Mouse (Mus musculus) C2C12 (cell line): ENCODE measurements around the gene Tldc1. TPM values are rescaled to one million over a fixed set of nuclear protein-coding genes. Genes with fewer than 3 reads are reported as not detected.

Experiments
- H3K27me3 ChIP-seq: one replicate; pipeline ENCODE4 v1.6.1; 2011; ENCODE audit not compliant: control insufficient read depth, insufficient read depth, insufficient read length
- H3K36me3 ChIP-seq: one replicate; pipeline ENCODE4 v1.6.1; 2011; ENCODE audit not compliant: control insufficient read depth, insufficient read depth
- H3K4me3 ChIP-seq: one replicate; pipeline ENCODE4 v1.5.1; 2011; ENCODE audit warnings: mild to moderate bottlenecking, control low read depth; ENCODE audit not compliant: poor library complexity, insufficient read depth, severe bottlenecking
- H3K79me2 ChIP-seq: one replicate; pipeline ENCODE4 v1.6.1; 2011; ENCODE audit not compliant: control insufficient read depth, insufficient read depth
- H3K79me3 ChIP-seq: one replicate; pipeline ENCODE4 v1.6.1; 2011; ENCODE audit warnings: low read depth, control low read depth
- H3ac ChIP-seq: one replicate; pipeline ENCODE3; 2011; ENCODE audit warnings: low read depth; ENCODE audit not compliant: control insufficient read depth, insufficient read length
- CEBPB ChIP-seq: IDR thresholded peaks from one replicate; pipeline ENCODE4 v1.6.1; 2011; ENCODE audit warnings: low read depth, mild to moderate bottlenecking, control low read depth, moderate library complexity
- CTCF ChIP-seq: IDR thresholded peaks from one replicate; pipeline ENCODE4 v1.5.1; 2011; ENCODE audit not compliant: control insufficient read depth, insufficient read depth, insufficient read length
- FOSL1 ChIP-seq: IDR thresholded peaks from one replicate; pipeline ENCODE4 v1.8.0; 2011; ENCODE audit warnings: mild to moderate bottlenecking, low read length; ENCODE audit not compliant: poor library complexity, insufficient read depth, severe bottlenecking
- MAX ChIP-seq: IDR thresholded peaks from one replicate; pipeline ENCODE4 v1.6.1; 2011; ENCODE audit warnings: mild to moderate bottlenecking, control low read depth
- MYOD1 ChIP-seq: IDR thresholded peaks from one replicate; pipeline ENCODE4 v1.6.1; 2011; ENCODE audit warnings: low read depth; ENCODE audit not compliant: control insufficient read depth, insufficient read length
- MYOG ChIP-seq: IDR thresholded peaks from one replicate; pipeline ENCODE4 v1.6.1; 2011; ENCODE audit not compliant: control insufficient read depth, insufficient read length; ENCODE audit errors: extremely low read depth
- USF1 ChIP-seq: IDR thresholded peaks from one replicate; pipeline ENCODE4 v1.6.1; 2011; ENCODE audit warnings: low read depth, mild to moderate bottlenecking, control low read depth, moderate library complexity
- polyA plus RNA-seq: library from polyadenylated mRNA; unstranded; fragments of >200 nt; fragmentation: generic; extraction: Trizol; gene quantifications from one replicate; pipeline ENCODE4 v1.2.1, GENCODE M21; 2012; ENCODE audit warnings: missing spikeins

Tldc1 gene
- polyA plus RNA-seq, 1 experiment: 6.6 TPM

DNA sequence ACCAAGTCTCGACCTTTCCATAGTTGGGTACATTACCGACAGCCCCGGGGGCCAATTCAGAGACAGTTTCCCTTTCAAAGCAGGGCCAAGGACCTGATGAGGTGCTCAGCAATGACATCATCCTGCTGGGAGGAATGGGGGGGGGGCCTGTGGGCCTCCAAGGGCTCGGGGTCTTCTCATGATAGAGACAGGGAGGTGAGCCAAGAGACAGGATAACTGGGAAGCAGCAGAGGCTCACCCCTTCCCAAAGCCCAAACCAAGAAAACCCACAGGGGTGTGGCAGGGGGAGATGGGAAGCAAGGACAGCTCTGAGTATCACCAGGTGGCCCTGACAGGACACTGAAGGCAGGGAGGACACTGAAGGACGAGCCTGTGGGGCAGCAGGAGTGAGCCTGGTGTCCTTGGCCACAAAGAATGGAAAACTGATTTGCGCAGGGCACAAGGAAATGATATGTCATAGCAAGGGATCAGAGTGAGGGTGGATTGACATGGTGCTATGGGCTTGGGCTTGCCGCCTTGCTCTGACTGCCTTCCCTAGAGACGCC, 49.8 kb downstream of the Tldc1 start:
- no peaks in the 10 kb centered on the region for H3K79me2 ChIP-seq
- no peak overlapping the region for H3ac ChIP-seq
- no peaks in the 10 kb centered on the region for H3K79me3 ChIP-seq
- no peaks in the 10 kb centered on the region for H3K27me3 ChIP-seq
- no peaks in the 10 kb centered on the region for H3K36me3 ChIP-seq
- no peak overlapping the region for H3K4me3 ChIP-seq
- TF ChIP-seq MAX (no peak), CTCF (no peak), USF1 (no peak), MYOD1 (no peak), FOSL1 (no peak)

DNA sequence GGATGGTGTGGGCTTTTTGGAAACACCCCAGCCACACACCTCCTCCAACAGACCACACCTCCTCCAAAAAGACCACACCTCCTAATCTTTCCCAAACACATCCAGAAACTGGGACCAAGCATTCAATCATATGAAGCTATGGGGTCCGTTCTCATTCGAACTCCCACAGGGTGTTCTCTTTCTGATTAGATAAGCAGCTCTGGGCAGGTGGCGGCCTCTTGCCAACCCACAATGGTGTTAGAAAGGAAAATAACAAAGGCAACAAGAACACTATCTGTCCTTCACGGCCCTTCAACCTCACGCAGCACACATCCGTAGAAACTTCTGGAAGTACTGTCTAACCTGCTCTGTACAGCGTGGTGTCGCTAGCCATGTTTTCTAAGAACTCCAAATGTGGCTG, 51.1 kb downstream of the Tldc1 start:
- H3K79me2 ChIP-seq: no peaks in the 10 kb centered on the region
- H3K4me3 ChIP-seq: no peak overlapping the region
- H3ac ChIP-seq: no peak overlapping the region
- no peaks in the 10 kb centered on the region for H3K36me3 ChIP-seq
- H3K27me3 ChIP-seq: no peaks in the 10 kb centered on the region
- H3K79me3 ChIP-seq: no peaks in the 10 kb centered on the region
- TF ChIP-seq CTCF: no peak
- TF ChIP-seq MYOD1: no peak
- no peak for TF ChIP-seq MAX
- TF ChIP-seq CEBPB: no peak
- TF ChIP-seq USF1: no peak
- TF ChIP-seq FOSL1: no peak
- TF ChIP-seq MYOG: no peak

DNA sequence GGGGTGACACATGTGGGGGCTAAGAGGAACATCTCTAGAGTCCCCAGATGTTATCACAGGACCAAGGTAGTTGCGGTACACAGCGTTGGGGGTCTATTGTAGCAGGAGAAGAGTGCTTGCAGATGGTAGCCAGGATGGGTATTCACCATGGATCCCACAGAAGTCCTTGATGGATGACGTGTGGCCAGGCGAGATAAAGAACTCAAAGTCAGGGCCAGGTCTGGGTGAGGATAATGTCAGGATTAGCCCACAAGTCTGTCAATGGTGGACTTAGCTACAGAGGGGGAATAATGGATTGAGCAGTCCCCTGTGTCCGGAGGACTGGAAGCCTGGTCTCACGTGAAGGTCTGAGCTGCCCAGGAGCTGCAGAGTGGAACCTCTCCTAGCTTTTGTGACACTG, 53.6 kb downstream of the Tldc1 start:
- Histone ChIP-seq H3K79me2 (no peaks in the 10 kb centered on the region), H3K36me3 (no peaks in the 10 kb centered on the region)
- TF ChIP-seq USF1 (no peak), CTCF (no peak), MYOG (no peak), MAX (no peak), FOSL1 (no peak), CEBPB (no peak), MYOD1 (no peak)

DNA sequence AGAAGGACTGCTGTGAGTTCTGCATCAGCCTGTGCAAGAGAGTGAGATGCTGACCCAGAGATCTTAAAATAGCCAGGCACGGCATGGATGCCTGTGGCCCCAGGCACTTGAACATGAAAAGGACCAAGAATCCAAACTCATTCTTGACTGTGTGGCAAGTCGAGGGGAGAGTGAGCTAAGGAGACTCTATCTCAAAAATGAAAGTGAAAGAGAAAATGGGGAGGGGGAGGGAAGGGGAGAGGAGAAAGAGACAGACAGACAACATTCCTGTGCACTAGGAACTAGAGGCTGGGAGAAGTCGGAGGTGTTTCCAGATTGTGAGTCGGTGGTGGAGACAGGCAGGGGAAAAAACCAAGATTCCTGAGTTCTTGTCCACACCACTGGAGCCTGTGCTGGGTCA, 54.5 kb downstream of the Tldc1 start:
- TF ChIP-seq MYOD1 (no peak), MAX (no peak), USF1 (no peak), CEBPB (no peak), MYOG (no peak), FOSL1 (no peak), CTCF (no peak)
- no peaks in the 10 kb centered on the region for H3K36me3 ChIP-seq
- no peak overlapping the region for H3K4me3 ChIP-seq
- H3K27me3 ChIP-seq: no peaks in the 10 kb centered on the region
- H3ac ChIP-seq: no peak overlapping the region
- no peaks in the 10 kb centered on the region for H3K79me3 ChIP-seq
- H3K79me2 ChIP-seq: no peaks in the 10 kb centered on the region

More for the DNA sequence above, 53.6 kb downstream of the Tldc1 start:
- Histone ChIP-seq H3K79me3 (no peaks in the 10 kb centered on the region), H3K4me3 (no peak overlapping the region), H3K27me3 (no peaks in the 10 kb centered on the region), H3ac (no peak overlapping the region)

DNA sequence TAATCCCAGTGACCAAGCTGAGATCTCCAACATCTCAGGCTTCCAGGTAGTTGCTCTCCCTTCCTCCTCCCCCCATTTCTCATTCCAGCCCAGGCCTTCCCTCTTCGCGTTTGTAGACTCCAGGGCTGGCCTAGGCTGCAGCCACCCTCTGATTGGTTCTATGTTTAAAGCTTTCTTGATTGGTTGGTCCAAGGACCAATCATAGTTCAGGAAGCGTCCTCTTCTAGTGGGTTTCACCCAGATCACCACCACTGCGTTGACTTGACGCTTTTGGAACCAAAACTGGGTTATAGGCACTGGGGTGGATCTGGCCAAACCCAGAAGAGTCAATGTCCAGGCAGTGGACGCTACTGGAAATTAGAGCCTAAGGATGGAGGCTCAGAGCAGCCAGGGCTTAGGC, 55.9 kb downstream of the Tldc1 start:
- Histone ChIP-seq H3ac (no peak overlapping the region), H3K36me3 (no peaks in the 10 kb centered on the region), H3K27me3 (no peaks in the 10 kb centered on the region), H3K79me2 (no peaks in the 10 kb centered on the region), H3K4me3 (no peak overlapping the region), H3K79me3 (no peaks in the 10 kb centered on the region)
- no peak for TF ChIP-seq MAX
- no peak for TF ChIP-seq USF1

DNA sequence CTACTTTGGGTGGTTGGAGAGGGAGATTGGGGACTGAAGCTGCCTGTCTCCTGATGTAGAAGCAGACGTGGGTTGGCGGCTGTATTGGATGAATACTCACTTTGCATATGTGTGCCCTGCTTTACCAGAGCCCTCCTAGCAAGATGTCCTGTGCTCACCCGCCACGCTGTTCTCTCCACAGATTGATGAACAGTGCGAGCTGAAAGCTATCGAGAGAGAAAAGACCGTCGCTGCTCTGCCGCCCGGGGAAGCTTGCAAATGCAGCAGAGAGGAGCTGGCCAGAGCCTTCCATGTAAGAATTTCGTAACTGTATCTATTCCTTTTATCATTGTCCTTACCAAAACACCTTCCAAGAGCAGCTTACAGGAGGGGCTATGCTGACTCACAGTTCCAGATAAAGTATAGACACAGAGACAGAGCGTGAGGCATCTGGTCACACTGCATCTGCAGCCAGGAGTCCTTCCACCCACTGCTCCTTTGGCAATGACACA, 59.2 kb downstream of the Tldc1 start:
- Histone ChIP-seq H3K36me3 (no peaks in the 10 kb centered on the region), H3K79me2 (no peaks in the 10 kb centered on the region), H3K27me3 (no peaks in the 10 kb centered on the region), H3K4me3 (no peak overlapping the region), H3ac (no peak overlapping the region), H3K79me3 (no peaks in the 10 kb centered on the region)
- TF ChIP-seq MYOD1: no peak
- no peak for TF ChIP-seq CTCF
- TF ChIP-seq CEBPB: no peak
- no peak for TF ChIP-seq MYOG
- TF ChIP-seq FOSL1: no peak
- TF ChIP-seq USF1: no peak
- TF ChIP-seq MAX: no peak
